Mouse (Mus musculus): ENCODE results near the gene Gtdc1.

- TF ChIP-seq TCF12 (IDR thresholded peaks at IDR 0.05; ENCODE audit: insufficient read depth, poor library complexity, severe bottlenecking) (no peak), REST (IDR thresholded peaks at IDR 0.05; ENCODE audit: insufficient read depth, insufficient read length) (no peak), MAX (IDR thresholded peaks at IDR 0.05; ENCODE audit: low read depth) (no peak), USF1 (IDR thresholded peaks at IDR 0.05; ENCODE audit: low read depth) (no peak), POLR2A (IDR thresholded peaks at IDR 0.05; ENCODE audit: insufficient read length, low read depth) (no peak), E2F4 (IDR thresholded peaks at IDR 0.05; ENCODE audit: insufficient read depth) (no peak), CEBPB (IDR thresholded peaks at IDR 0.05; ENCODE audit: insufficient read depth, poor library complexity, severe bottlenecking) (no peak), MYOD1 (IDR thresholded peaks at IDR 0.05; ENCODE audit: control insufficient read depth in 1 of 3, insufficient read length in 2 of 3, low read depth in 2 of 3) (no peak)
Measured at GRCm38 (mm10) chr2:44721461-44721860, 206.0 kb downstream of the Gtdc1 start.
